Mouse (Mus musculus) layer of hippocampus, adult 6 months (tissue): ENCODE results near the gene Dnaja3. TPM values are rescaled to one million over a fixed set of nuclear protein-coding genes. Genes with fewer than 3 reads are reported as not detected.

Experiments used
- long read RNA-seq, 2 experiments: library from polyadenylated mRNA; unstranded; transcript quantifications; one replicate each; pipeline ENCODE4 v2.0.0; 2019 to 2020
- polyA plus RNA-seq: library from polyadenylated mRNA; unstranded; fragments of <200 nt; fragmentation: Nextera tagmentation; gene quantifications from 2 replicates; pipeline ENCODE4 v1.2.3, GENCODE M21; 2021

Dnaja3 gene
- polyA plus RNA-seq: 71.2 and 71.7 TPM in 2 replicates
- long read RNA-seq, experiment 1, transcript Dnaja3-202 (11 exons, 2,505 nt): major isoform, 134 of 214 reads
- long read RNA-seq, experiment 1, transcript Dnaja3-201 (12 exons, 2,648 nt): minor isoform, 46 of 214 reads
- long read RNA-seq, experiment 1, partial matches to known transcripts: 23 of 214 reads
- long read RNA-seq, experiment 1, other reads (novel, unspliced or antisense): 11 of 214 reads
- long read RNA-seq, experiment 2, transcript Dnaja3-201 (12 exons, 2,648 nt): minor isoform, 127 of 694 reads
- long read RNA-seq, experiment 2, transcript Dnaja3-202 (11 exons, 2,505 nt): major isoform, 524 of 694 reads
- long read RNA-seq, experiment 2, partial matches to known transcripts: 13 of 694 reads
- long read RNA-seq, experiment 2, other reads (novel, unspliced or antisense): 28 of 694 reads

DNA sequence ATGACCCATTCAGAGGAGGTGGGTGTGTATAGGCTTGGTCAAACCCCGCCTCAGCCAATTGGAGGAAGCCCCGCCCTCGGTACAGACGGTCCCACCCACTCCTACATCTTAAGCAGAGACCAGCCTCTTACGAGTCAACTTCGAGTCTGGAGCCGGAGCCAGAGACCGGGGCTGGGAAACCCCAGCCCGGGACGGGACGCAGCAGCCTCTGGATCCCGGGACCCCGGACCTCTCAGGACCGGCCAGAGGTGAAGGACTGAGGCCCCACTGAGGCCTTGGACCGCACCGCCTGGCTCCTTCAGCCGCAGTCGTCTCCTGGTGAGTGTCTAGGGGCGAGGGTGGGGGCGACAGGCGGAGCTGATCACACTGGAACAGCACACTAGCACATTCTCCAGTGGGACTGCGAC is at the start of gene Dnaja3, which contains the start of gene Vasn:
Gene Dnaja3 (plus strand): TSS at position 159 of the 407 bp plus-strand sequence.
Gene Vasn (plus strand): TSS at position 111 of the 407 bp plus-strand sequence.

DNA sequence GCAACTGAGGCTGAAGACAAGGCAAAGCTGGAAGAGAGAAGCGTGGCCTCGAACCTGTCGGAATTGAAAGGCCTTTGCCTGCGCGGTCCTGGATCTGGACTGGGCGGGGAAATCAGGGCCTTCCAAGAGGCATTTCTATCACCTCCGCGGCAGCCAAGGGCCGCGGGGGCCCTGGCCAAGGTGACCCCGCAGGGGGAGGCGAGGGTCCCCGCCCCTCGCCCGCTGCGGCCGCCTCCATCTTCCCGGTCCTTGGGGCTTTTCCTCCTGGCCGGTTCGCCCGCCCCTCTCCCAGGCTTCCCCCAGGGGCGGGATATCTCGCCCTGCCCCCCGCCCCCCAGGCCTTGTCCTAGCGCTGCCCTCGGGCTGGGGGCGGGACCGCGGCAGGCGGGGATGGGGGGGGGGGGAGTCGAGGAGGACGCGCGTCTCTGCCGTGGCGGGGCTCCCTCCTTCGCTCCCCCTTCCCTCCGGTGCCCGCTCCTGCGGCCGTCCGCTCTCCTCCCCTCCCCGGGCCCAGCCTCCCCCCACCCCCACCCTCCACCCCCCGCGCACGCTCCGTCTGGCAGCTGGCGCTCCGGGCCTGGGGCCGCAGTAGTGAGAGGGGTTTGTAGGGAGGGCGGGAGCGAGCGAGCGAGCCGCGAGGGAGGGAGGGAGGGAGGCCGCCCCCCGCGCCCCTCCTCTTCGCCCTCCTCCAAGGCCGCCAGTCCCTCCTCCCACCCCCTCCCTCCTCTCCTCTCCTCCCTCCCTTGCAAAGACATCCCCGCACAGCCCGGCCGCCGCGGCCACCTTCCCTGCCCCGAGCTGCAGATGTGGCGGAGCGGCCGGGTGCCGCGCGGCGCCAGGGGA is 45.6 kb upstream of the Dnaja3 start, which contains the start of gene Glis2:
Gene Glis2 (plus strand): TSS at position 743 of the 843 bp plus-strand sequence.

DNA sequence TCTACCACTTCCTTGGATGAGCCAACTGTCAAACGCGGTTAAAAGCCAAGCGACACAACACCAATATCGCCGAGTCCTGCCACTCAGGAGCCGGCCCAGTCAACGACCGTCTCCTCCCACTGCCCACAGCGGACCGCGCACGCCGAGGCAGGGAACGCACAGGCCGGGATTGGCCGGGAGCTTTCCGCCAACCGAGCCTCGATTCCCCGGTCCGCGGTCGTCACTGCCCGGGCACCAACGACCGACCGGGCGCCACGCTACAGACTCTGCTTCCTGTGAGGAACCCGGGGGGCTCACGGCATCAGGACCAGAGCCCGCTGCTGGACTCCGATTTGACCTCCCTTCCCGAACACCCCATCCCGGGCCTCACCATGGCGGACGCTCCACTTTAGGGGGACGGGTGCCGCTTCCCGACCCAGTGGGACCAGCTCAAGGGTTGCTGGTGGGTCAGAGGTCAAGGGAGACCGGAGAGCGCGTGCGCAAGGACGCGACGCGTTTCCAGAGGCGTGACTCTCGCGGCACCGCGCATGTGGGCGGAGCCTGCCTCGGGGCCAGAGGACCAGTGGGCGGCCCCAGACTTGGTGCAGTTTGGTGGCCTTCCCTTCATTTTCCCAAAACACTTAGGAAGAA is 15.2 kb upstream of the Dnaja3 start, which contains the start of gene Pam16:
Gene Pam16 (minus strand): TSS at position 508 of the 630 bp plus-strand sequence.

DNA sequence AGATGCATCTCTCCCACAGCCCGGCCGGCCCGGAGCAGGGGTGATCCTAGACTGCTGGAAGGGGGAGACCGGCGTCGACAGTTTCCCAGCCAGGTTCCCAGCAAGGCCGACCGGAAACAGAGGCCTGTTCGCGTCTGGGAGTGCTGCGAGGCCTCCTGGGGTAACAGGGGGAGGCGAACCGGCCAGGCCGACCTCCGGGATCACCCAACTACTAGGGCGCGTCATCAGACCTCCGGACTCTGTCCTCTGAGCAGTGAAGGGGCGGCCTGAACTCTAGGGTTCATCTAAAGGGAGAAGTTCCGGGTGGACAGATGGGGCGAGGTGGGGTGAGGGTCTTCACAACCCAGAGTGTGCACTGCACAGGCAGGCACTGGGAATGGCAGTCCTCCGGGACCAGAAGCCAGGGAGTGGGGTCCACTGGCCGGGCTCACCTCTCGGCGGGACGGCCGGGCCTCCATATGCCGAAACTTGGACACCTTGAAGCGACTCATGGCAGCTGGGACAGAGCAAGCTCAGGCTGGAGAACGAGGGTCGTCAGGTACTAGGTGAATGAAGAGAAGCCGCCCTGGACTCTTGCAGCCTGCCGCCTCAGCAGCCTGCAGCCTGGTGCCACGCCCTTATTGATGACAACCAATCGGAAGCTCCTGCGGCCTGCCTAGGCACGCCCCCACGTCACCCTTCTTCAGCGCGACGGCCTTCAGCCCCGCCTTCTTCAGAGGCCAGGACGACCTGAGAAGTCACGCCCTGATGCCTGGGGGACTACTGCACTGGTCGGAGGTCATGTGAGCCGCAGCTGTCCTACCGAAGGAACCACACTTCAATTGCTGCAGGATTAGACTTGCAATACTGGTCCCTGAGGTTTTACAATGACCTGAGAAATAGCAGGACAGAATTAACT is 39.6 kb downstream of the Dnaja3 start, which contains the start of gene Coro7:
Gene Coro7 (minus strand): TSS at position 657 of the 898 bp plus-strand sequence.

GRCm38 (mm10) chr16:4718753-4719518 is 79.1 kb downstream of the Dnaja3 start, which contains the start of gene Nmral1:
TSS of gene Nmral1 (minus strand) at chr16:4719356.

GRCm38 (mm10) chr16:4725780-4726527 is 86.2 kb downstream of the Dnaja3 start, which contains the start of gene Hmox2:
TSS of gene Hmox2 (plus strand) at chr16:4726361.

Other genes starting within 250 kb of the Dnaja3 start
- 7.0 and 7.8 TPM in 2 replicates for gene Adcy9, start 219.5 kb upstream of the Dnaja3 start, polyA plus RNA-seq
- 5.0 and 6.8 TPM in 2 replicates for gene Srl, start 98.2 kb upstream of the Dnaja3 start, polyA plus RNA-seq
- gene Tfap4, start 80.1 kb upstream of the Dnaja3 start, polyA plus RNA-seq: 0.25 and 0.33 TPM in 2 replicates
- gene Glis2, start 45.3 kb upstream of the Dnaja3 start, polyA plus RNA-seq: 1.0 and 1.1 TPM in 2 replicates
- 286 and 298 TPM in 2 replicates for gene Pam16, start 15.0 kb upstream of the Dnaja3 start, polyA plus RNA-seq
- gene Vasn, start within 50 bp of the Dnaja3 start, polyA plus RNA-seq: 3.2 and 4.1 TPM in 2 replicates
- 38.7 and 54.3 TPM in 2 replicates for gene Coro7, start 39.8 kb downstream of the Dnaja3 start, polyA plus RNA-seq
- 24.5 and 25.1 TPM in 2 replicates for gene Nmral1, start 79.4 kb downstream of the Dnaja3 start, polyA plus RNA-seq
- 169 and 176 TPM in 2 replicates for gene Hmox2, start 86.4 kb downstream of the Dnaja3 start, polyA plus RNA-seq
- gene Cdip1, start 150.3 kb downstream of the Dnaja3 start, polyA plus RNA-seq: 195 and 210 TPM in 2 replicates
- not detected in 2 replicates for gene 4930562C15Rik, start 195.4 kb downstream of the Dnaja3 start, polyA plus RNA-seq
- gene Ubald1, start 240.3 kb downstream of the Dnaja3 start, polyA plus RNA-seq: 58.3 and 62.3 TPM in 2 replicates
- gene Mgrn1, start 246.3 kb downstream of the Dnaja3 start, polyA plus RNA-seq: 95.1 and 98.6 TPM in 2 replicates